In the genomic region with DNA sequence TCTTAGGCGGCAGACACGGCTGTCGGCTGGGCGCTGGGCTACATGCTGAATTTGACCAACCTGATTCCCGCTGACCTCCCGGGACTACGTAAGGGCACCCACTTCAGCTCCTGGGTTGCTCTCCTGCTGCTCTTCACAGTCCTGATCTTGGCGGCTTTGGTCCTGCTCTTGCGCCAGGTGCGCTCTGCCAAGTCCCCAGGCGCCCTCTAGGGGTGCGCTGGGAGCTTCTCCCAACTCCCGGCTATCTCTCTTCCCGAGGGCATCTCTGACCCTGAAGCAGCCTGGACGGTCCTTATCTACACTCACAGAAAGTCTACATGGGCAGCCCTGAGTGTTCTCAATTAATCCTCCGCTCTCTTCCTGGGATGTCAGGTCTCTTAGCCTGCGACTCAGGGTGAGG, we compare ENCODE assay signal across 8 mouse cellular contexts. TPM values are rescaled to one million over a fixed set of nuclear protein-coding genes. Genes with fewer than 3 reads are reported as not detected.
A peak's percentile ranks its signal among the peaks of the same experiment; 100 is the strongest.
DNase-seq lines count a peak whose midpoint lies in the region; ATAC-seq and TF ChIP-seq lines count a peak whose summit lies in the region.

No protein-coding gene starts in this region.

- no peaks in the 10 kb centered on the region for H3K9me3 ChIP-seq in lung, postnatal 0 days (ENCODE audit: low read length)

- H3K36me3 ChIP-seq in lung, postnatal 0 days (ENCODE audit: insufficient read depth, low read length), result no peaks in the 10 kb centered on the region

- peak; percentile 45 for DNase-seq in urinary bladder, adult 18-20 months (ENCODE audit: low spot score in 2 of 2)
- no peak for DNase-seq in urinary bladder, adult 2 months (ENCODE audit: low spot score)
- peak; percentile 55 for DNase-seq in embryo, embryonic 10.5 days (ENCODE audit: low spot score)
- peak; percentile 50 to 65 for DNase-seq in heart, adult 9 months (ENCODE audit: low spot score in 2 of 2)
- DNase-seq in kidney, adult 9 months, result peak; percentile 65
- DNase-seq in lung, postnatal 0 days (ENCODE audit: low spot score), result peak; percentile 76
- peak; percentile 68 for DNase-seq in right cerebral cortex, adult 18-20 months

- 5% methylated on average over 17 of the region's 17 CpGs for WGBS in lung, postnatal 0 days

- TF ChIP-seq CTCF in lung, postnatal 0 days (IDR thresholded peaks at IDR 0.05), result peak; percentile 74

- peaks cover 20% of the 10 kb centered on the region for H3K27me3 ChIP-seq in lung, postnatal 0 days (replicated peaks; ENCODE audit: insufficient read depth, low read length)

- H3K9ac ChIP-seq in lung, postnatal 0 days (replicated peaks; ENCODE audit: low read depth), result no peak overlapping the region

- no peak overlapping the region for H3K27ac ChIP-seq in lung, postnatal 0 days (ENCODE audit: low read length)

- H3K4me2 ChIP-seq in lung, postnatal 0 days (replicated peaks; ENCODE audit: low read depth, low read length), result peak overlapping the region; percentile 28

- ATAC-seq in lung, postnatal 0 days, result peak; percentile 43
- ATAC-seq in megakaryocyte-erythroid progenitor cell, adult 5-6 weeks (replicated peaks; ENCODE audit: low FRiP score, low TSS enrichment, poor library complexity, severe bottlenecking), result no peak

- no peak for TF ChIP-seq EP300 in lung, postnatal 0 days (IDR thresholded peaks at IDR 0.05)

- peaks cover 4% of the 10 kb centered on the region; the same call in 1 of the 2 replicates for H3K4me1 ChIP-seq in lung, postnatal 0 days (ENCODE audit: insufficient read depth, low read depth, low read length)

- H3K4me3 ChIP-seq in lung, postnatal 0 days (ENCODE audit: low read depth, low read length), result no peak overlapping the region

RNA-seq across cellular contexts. Expression of gene Npdc1, which starts 1.6 kb away (rescaled TPM):
- 103 and 126 TPM in 2 replicates for polyA plus RNA-seq in urinary bladder, adult 2 months (2012; rRNA removed)
- polyA plus RNA-seq in lung, postnatal 0 days (2015; fragmentation: Nextera tagmentation; extraction: Ambion mirVana), result 42.7 and 45.3 TPM in 2 replicates
- not detected in 2 replicates for total RNA-seq in megakaryocyte-erythroid progenitor cell, adult 5-6 weeks (2014; fragmentation: Nextera tagmentation)
- total RNA-seq in megakaryocyte-erythroid progenitor cell, adult 5-6 weeks (2017), result not detected in 2 replicates

RNA-seq across cellular contexts. Expression of gene Entpd2, which starts 5.1 kb away (rescaled TPM):
- polyA plus RNA-seq in urinary bladder, adult 2 months (2012; rRNA removed), result 104 and 107 TPM in 2 replicates
- 2.6 and 2.8 TPM in 2 replicates for polyA plus RNA-seq in lung, postnatal 0 days (2015; fragmentation: Nextera tagmentation; extraction: Ambion mirVana)
- total RNA-seq in megakaryocyte-erythroid progenitor cell, adult 5-6 weeks (2014; fragmentation: Nextera tagmentation), result not detected in 2 replicates
- not detected in 2 replicates for total RNA-seq in megakaryocyte-erythroid progenitor cell, adult 5-6 weeks (2017)

RNA-seq across cellular contexts. Expression of gene Fut7, which starts 22.3 kb away (rescaled TPM):
- polyA plus RNA-seq in urinary bladder, adult 2 months (2012; rRNA removed), result 0.19 and 0.29 TPM in 2 replicates
- polyA plus RNA-seq in lung, postnatal 0 days (2015; fragmentation: Nextera tagmentation; extraction: Ambion mirVana), result 0.32 and 0.45 TPM in 2 replicates
- 3.4 and 6.3 TPM in 2 replicates for total RNA-seq in megakaryocyte-erythroid progenitor cell, adult 5-6 weeks (2014; fragmentation: Nextera tagmentation)
- 4.5 and 4.9 TPM in 2 replicates for total RNA-seq in megakaryocyte-erythroid progenitor cell, adult 5-6 weeks (2017)

RNA-seq across cellular contexts. Expression of gene Abca2, which starts 27.7 kb away (rescaled TPM):
- polyA plus RNA-seq in urinary bladder, adult 2 months (2012; rRNA removed), result 6.3 and 16.4 TPM in 2 replicates
- 2.7 and 4.0 TPM in 2 replicates for polyA plus RNA-seq in lung, postnatal 0 days (2015; fragmentation: Nextera tagmentation; extraction: Ambion mirVana)
- total RNA-seq in megakaryocyte-erythroid progenitor cell, adult 5-6 weeks (2014; fragmentation: Nextera tagmentation), result 34.7 and 38.3 TPM in 2 replicates
- total RNA-seq in megakaryocyte-erythroid progenitor cell, adult 5-6 weeks (2017), result 10.8 and 13.1 TPM in 2 replicates

RNA-seq across cellular contexts. Expression of gene Sapcd2, which starts 28.6 kb away (rescaled TPM):
- 1.6 and 2.5 TPM in 2 replicates for polyA plus RNA-seq in urinary bladder, adult 2 months (2012; rRNA removed)
- polyA plus RNA-seq in lung, postnatal 0 days (2015; fragmentation: Nextera tagmentation; extraction: Ambion mirVana), result 2.2 and 2.4 TPM in 2 replicates
- 18.4 and 19.0 TPM in 2 replicates for total RNA-seq in megakaryocyte-erythroid progenitor cell, adult 5-6 weeks (2014; fragmentation: Nextera tagmentation)
- 4.9 and 7.1 TPM in 2 replicates for total RNA-seq in megakaryocyte-erythroid progenitor cell, adult 5-6 weeks (2017)

Comparison
In these comparisons a context has a peak if more than half of its experiments do, and no peak if none do; other contexts are left out.
1. RNA of gene Entpd2, which starts 5.1 kb away (polyA plus RNA-seq): 104 to 107 TPM in urinary bladder, adult 2 months; 2.6 to 2.8 TPM in lung, postnatal 0 days; every median in the first group is over 10 times any median in the second.